Mouse (Mus musculus) ES-E14 (cell line): ENCODE data around the gene Gpr119. TPM values are rescaled to one million over a fixed set of nuclear protein-coding genes. Genes with fewer than 3 reads are reported as not detected.

Experiments used
- DNase-seq: peaks from one replicate; pipeline ENCODE4 v3.0.0-alpha.2; 2013; ENCODE audit warnings: low read depth, low spot score
- H3K27ac ChIP-seq: 2 replicates; pipeline ENCODE4 v1.5.1; 2012; ENCODE audit warnings: low read depth, mild to moderate bottlenecking, low read length, moderate library complexity, mixed read lengths; ENCODE audit not compliant: poor library complexity, insufficient read depth, severe bottlenecking
- H3K36me3 ChIP-seq: 2 replicates; pipeline ENCODE4 v1.6.1; 2012; ENCODE audit warnings: mild to moderate bottlenecking, low read length, moderate library complexity, mixed read lengths; ENCODE audit not compliant: control insufficient read depth, poor library complexity, insufficient read depth, severe bottlenecking
- H3K4me1 ChIP-seq, 2 experiments: fragments of 150-350 bp in 1 of 2; sonication (generic) in 1 of 2; 2 replicates each; pipeline ENCODE4 v1.6.1; 2012; ENCODE audit warnings: low read length in 2 of 2, mild to moderate bottlenecking in 1 of 2, mixed read lengths in 1 of 2; ENCODE audit not compliant: control insufficient read depth in 2 of 2, insufficient read depth in 2 of 2, poor library complexity in 1 of 2
- H3K4me3 ChIP-seq, 2 experiments: fragments of 150-350 bp in 1 of 2; sonication (generic) in 1 of 2; 2 replicates each; pipeline ENCODE4 v1.5.1; 2012; ENCODE audit warnings: low read length in 2 of 2, low read depth in 1 of 2, mild to moderate bottlenecking in 1 of 2, mixed read lengths in 1 of 2; ENCODE audit not compliant: insufficient read depth in 1 of 2, poor library complexity in 1 of 2, severe bottlenecking in 1 of 2
- H3K9ac ChIP-seq: 2 replicates; pipeline ENCODE4 v1.6.1; 2012; ENCODE audit warnings: low read depth, mild to moderate bottlenecking, low read length, mixed read lengths; ENCODE audit not compliant: poor library complexity, insufficient read depth, severe bottlenecking
- H3K9me3 ChIP-seq: fragments of 150-350 bp; sonication (generic); 2 replicates; pipeline ENCODE4 v1.6.1; 2012; ENCODE audit warnings: low read depth, mild to moderate bottlenecking, low read length; ENCODE audit not compliant: control insufficient read depth, insufficient read depth
- CHD2 ChIP-seq: IDR thresholded peaks from 2 replicates; pipeline ENCODE4 v1.6.1; 2014; ENCODE audit warnings: mild to moderate bottlenecking, low read depth, low read length, inconsistent platforms
- HCFC1 ChIP-seq: IDR thresholded peaks from 2 replicates; pipeline ENCODE4 v1.6.1; 2012; ENCODE audit warnings: low read length, inconsistent platforms, borderline replicate concordance; ENCODE audit not compliant: insufficient read depth
- MAFK ChIP-seq: IDR thresholded peaks from 2 replicates; pipeline ENCODE4 v1.6.1; 2014; ENCODE audit warnings: mild to moderate bottlenecking, low read depth, low read length, inconsistent platforms; ENCODE audit not compliant: insufficient read depth
- ZC3H11A ChIP-seq: IDR thresholded peaks from 2 replicates; pipeline ENCODE4 v1.6.1; 2012; ENCODE audit warnings: low read depth, mild to moderate bottlenecking, inconsistent platforms, low read length, borderline replicate concordance
- ZNF384 ChIP-seq: IDR thresholded peaks from 2 replicates; pipeline ENCODE4 v1.6.1; 2012; ENCODE audit warnings: low read depth, low read length, inconsistent platforms
- in situ Hi-C, 2 experiments: fragments of 600-800 bp; cut with MboI; formaldehyde crosslinking; loops; one replicate each; pipeline ENCODE4 v1.15.1; 2025; ENCODE audit warnings: low sequenced_read_pairs in 2 of 2, inconsistent platforms in 1 of 2; ENCODE audit not compliant: unreplicated experiment in 2 of 2
- total RNA-seq: library from RNA; depleted of rRNA; stranded (reverse); fragments of 300-350 nt; gene quantifications from 2 replicates; pipeline ENCODE4 v1.2.3, GENCODE M21; 2012; rRNA removed

Gene Gpr119
- not detected in 2 replicates for total RNA-seq

GRCm38 (mm10) chrX:48674171-48674570 lies at the start of gene Gpr119:
TSS of gene Gpr119 (minus strand) at chrX:48674478.
- no peak within 1 kb of the TSS for H3K9ac ChIP-seq
- H3K27ac ChIP-seq, result no peak within 1 kb of the TSS
- in situ Hi-C loops, result loop anchor here in 1 of 2 experiments (25.0 kb wide), 1 partner anchor 638 kb away; no protein-coding TSS in a partner anchor
- no peaks in the 10 kb centered on the region for H3K36me3 ChIP-seq
- no peak within 1 kb of the TSS for H3K4me3 ChIP-seq
- no peaks in the 10 kb centered on the region for H3K9me3 ChIP-seq
- no peak for TF ChIP-seq ZNF384
- TF ChIP-seq HCFC1, result no peak
- no peak for TF ChIP-seq ZC3H11A
- no peak for TF ChIP-seq CHD2
- TF ChIP-seq MAFK, result no peak
- no peaks in the 10 kb centered on the region for H3K4me1 ChIP-seq
- DNase-seq, result no peak

- in situ Hi-C loops, result no loop called here
- Histone ChIP-seq H3K36me3 (peaks cover 6% of the 10 kb centered on the region), H3K27ac (no peak overlapping the region), H3K9ac (no peak overlapping the region), H3K4me3 (no peak overlapping the region), H3K4me1 (no peaks in the 10 kb centered on the region), H3K9me3 (no peaks in the 10 kb centered on the region)
- DNase-seq, result no peak
- TF ChIP-seq MAFK (no peak), ZNF384 (no peak), HCFC1 (no peak), ZC3H11A (no peak), CHD2 (no peak)
These were observed 38.6 kb upstream of the Gpr119 start for GRCm38 (mm10) chrX:48712846-48713245.

GRCm38 (mm10) chrX:48709701-48710100 lies 35.4 kb upstream of the Gpr119 start:
- Histone ChIP-seq H3K4me1 (no peaks in the 10 kb centered on the region), H3K36me3 (peaks cover 7% of the 10 kb centered on the region), H3K4me3 (no peak overlapping the region), H3K9me3 (no peaks in the 10 kb centered on the region), H3K9ac (no peak overlapping the region; the same call in 1 of the 2 replicates), H3K27ac (no peak overlapping the region)
- TF ChIP-seq ZC3H11A, result no peak
- no peak for TF ChIP-seq HCFC1
- TF ChIP-seq MAFK, result no peak
- TF ChIP-seq CHD2, result no peak
- no peak for TF ChIP-seq ZNF384
- DNase-seq, result no peak
- in situ Hi-C loops, result no loop called here

GRCm38 (mm10) chrX:48694864-48695371 lies 20.6 kb upstream of the Gpr119 start, which contains the start of gene Rbmx2:
TSS of gene Rbmx2 (plus strand) at chrX:48695004.
- H3K4me3 ChIP-seq, result peak within 1 kb of the TSS; percentile 88 to 97
- peak within 1 kb of the TSS; percentile 97 for H3K9ac ChIP-seq
- no peaks in the 10 kb centered on the region for H3K9me3 ChIP-seq
- 0 out of 4 replicates have a peak, but pooled peaks cover 0 to 4% of the 10 kb centered on the region in 2 experiments for H3K4me1 ChIP-seq
- H3K36me3 ChIP-seq, result no peaks in the 10 kb centered on the region
- H3K27ac ChIP-seq, result peak within 1 kb of the TSS; percentile 71; the same call in 1 of the 2 replicates
- peak; percentile 78 for DNase-seq
- TF ChIP-seq CHD2, result no peak
- no peak for TF ChIP-seq ZNF384
- TF ChIP-seq MAFK, result no peak
- no peak for TF ChIP-seq ZC3H11A
- TF ChIP-seq HCFC1, result no peak
- in situ Hi-C loops, result no loop called here

- in situ Hi-C loops, result no loop called here
- H3K27ac ChIP-seq, result no peak overlapping the region
- no peak overlapping the region for H3K9ac ChIP-seq
- H3K36me3 ChIP-seq, result no peaks in the 10 kb centered on the region
- 0 out of 4 replicates have a peak, but pooled peaks cover 0 to 4% of the 10 kb centered on the region in 2 experiments for H3K4me1 ChIP-seq
- peak overlapping the region; percentile 88 to 97 for H3K4me3 ChIP-seq
- no peak for DNase-seq
- TF ChIP-seq ZNF384, result no peak
- TF ChIP-seq HCFC1, result no peak
- no peak for TF ChIP-seq ZC3H11A
- no peak for TF ChIP-seq CHD2
- TF ChIP-seq MAFK, result no peak
- H3K9me3 ChIP-seq, result no peaks in the 10 kb centered on the region
These were observed 20.2 kb upstream of the Gpr119 start for GRCm38 (mm10) chrX:48694460-48694859.
